Mouse (Mus musculus): ENCODE measurements around the gene Atp5g3. TPM values are rescaled to one million over a fixed set of nuclear protein-coding genes. Genes with fewer than 3 reads are reported as not detected.

Gene Atp5g3
- polyA plus RNA-seq, 1 experiment = 530 TPM

DNA sequence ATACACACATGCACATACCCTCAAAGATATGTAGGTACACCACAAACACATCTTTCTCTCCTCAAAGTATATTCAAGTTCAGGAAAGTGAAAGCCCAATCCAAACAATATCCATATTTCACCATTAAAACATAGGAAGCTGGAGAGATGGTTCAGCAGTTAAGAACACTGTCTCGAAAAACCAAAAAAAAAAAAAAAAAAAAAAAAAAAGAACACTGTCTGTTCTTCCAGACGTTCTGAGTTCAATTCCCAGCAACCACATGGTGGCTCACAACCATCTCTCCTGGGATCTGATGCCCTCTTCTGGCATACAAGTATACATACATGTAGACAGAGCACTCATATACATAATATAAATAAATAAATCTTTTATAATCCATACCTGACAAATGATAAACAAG lies 25.1 kb downstream of the Atp5g3 start:
- Histone ChIP-seq H3K27me3 (ENCODE audit: control insufficient read depth, insufficient read depth, low read length) (no peaks in the 10 kb centered on the region), H3K4me1 (replicated peaks; ENCODE audit: control insufficient read depth, insufficient read depth, low read length) (no peaks in the 10 kb centered on the region), H3K36me3 (ENCODE audit: control insufficient read depth, insufficient read depth, low read length) (no peaks in the 10 kb centered on the region), H3K4me3 (ENCODE audit: control insufficient read depth, insufficient read depth, low read length) (no peak overlapping the region), H3K27ac (ENCODE audit: control insufficient read depth, insufficient read depth, low read length) (no peak overlapping the region)
- 77% methylated on average over 2 of the region's 2 CpGs for WGBS
- no peak for DNase-seq
- TF ChIP-seq CTCF (IDR thresholded peaks at IDR 0.05; ENCODE audit: borderline replicate concordance, control insufficient read depth, extremely low read depth, insufficient read depth, low read length, poor library complexity) (no peak), POLR2A (IDR thresholded peaks at IDR 0.05; ENCODE audit: control insufficient read depth, extremely low read depth, insufficient read depth, low read length, poor library complexity) (no peak)

DNA sequence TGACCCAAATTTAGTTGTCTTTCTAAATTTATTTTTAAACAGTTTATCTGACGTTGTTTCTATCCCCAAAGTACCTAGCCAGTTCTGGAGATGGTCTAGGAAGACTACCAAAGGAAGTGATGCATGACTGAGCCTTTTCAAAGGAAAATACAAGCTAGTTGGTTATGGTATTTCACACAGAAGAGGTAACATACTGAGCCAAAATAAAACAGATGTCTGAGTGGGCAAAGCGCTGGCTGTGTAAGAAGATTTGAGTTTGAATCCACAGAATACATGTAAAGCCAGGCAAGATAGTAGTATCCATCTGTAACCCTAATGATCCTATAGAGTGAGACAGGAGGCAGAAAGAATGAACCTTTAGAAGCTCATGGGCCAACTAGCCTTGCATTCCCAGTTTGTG lies 33.2 kb downstream of the Atp5g3 start:
- Histone ChIP-seq H3K36me3 (ENCODE audit: control insufficient read depth, insufficient read depth, low read length) (peaks cover 14% of the 10 kb centered on the region), H3K27me3 (ENCODE audit: control insufficient read depth, insufficient read depth, low read length) (no peaks in the 10 kb centered on the region), H3K4me1 (replicated peaks; ENCODE audit: control insufficient read depth, insufficient read depth, low read length) (no peaks in the 10 kb centered on the region), H3K4me3 (ENCODE audit: control insufficient read depth, insufficient read depth, low read length) (no peak overlapping the region), H3K27ac (ENCODE audit: control insufficient read depth, insufficient read depth, low read length) (no peak overlapping the region)
- TF ChIP-seq CTCF (IDR thresholded peaks at IDR 0.05; ENCODE audit: borderline replicate concordance, control insufficient read depth, extremely low read depth, insufficient read depth, low read length, poor library complexity) = no peak
- TF ChIP-seq POLR2A (IDR thresholded peaks at IDR 0.05; ENCODE audit: control insufficient read depth, extremely low read depth, insufficient read depth, low read length, poor library complexity) = no peak
- 94% methylated on average over 2 of the region's 2 CpGs for WGBS
- no peak for DNase-seq

DNA sequence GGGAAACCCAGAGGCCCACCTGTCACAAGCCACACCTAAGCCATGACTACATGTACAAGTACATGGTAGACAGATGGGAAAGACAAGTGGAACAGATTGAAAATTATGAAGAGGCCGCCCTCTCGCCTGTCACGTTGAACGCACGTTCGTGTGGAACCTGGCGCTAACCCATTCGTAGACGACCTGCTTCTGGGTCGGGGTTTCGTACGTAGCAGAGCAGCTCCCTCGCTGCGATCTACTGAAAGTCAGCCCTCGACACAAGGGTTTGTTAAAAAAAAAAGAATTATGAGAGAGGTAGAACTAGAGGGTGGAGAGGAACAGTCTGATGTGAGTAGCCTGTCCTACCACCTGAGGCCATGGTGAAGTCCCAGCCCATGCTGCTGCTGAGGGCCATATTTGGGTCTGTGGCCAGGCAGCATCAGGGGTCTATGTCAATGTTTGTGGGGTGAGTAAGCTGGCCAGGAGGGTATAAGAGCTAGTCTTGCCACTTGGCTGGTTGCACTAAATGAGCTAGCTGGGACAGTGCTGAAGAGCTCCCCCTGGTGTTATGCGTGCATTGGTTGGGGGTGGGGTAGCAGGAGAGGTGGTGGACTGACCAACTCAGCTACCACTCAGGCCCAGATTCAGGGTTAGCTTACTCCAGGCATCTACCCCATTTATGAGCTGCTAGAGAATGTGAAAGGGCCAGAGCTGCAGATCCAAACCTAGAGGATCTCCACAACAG lies 43.2 kb downstream of the Atp5g3 start:
- no peak overlapping the region for H3K27ac ChIP-seq (ENCODE audit: control insufficient read depth, insufficient read depth, low read length)
- no peaks in the 10 kb centered on the region for H3K27me3 ChIP-seq (ENCODE audit: control insufficient read depth, insufficient read depth, low read length)
- H3K4me1 ChIP-seq (replicated peaks; ENCODE audit: control insufficient read depth, insufficient read depth, low read length) = no peaks in the 10 kb centered on the region
- WGBS = 88% methylated on average over 16 of the region's 16 CpGs
- DNase-seq = peak; percentile 45
- H3K36me3 ChIP-seq (ENCODE audit: control insufficient read depth, insufficient read depth, low read length) = peaks cover 9% of the 10 kb centered on the region
- no peak overlapping the region for H3K4me3 ChIP-seq (ENCODE audit: control insufficient read depth, insufficient read depth, low read length)
- TF ChIP-seq CTCF (IDR thresholded peaks at IDR 0.05; ENCODE audit: borderline replicate concordance, control insufficient read depth, extremely low read depth, insufficient read depth, low read length, poor library complexity) (peak; percentile 38; the same call in 1 of the 2 replicates), POLR2A (IDR thresholded peaks at IDR 0.05; ENCODE audit: control insufficient read depth, extremely low read depth, insufficient read depth, low read length, poor library complexity) (no peak)

DNA sequence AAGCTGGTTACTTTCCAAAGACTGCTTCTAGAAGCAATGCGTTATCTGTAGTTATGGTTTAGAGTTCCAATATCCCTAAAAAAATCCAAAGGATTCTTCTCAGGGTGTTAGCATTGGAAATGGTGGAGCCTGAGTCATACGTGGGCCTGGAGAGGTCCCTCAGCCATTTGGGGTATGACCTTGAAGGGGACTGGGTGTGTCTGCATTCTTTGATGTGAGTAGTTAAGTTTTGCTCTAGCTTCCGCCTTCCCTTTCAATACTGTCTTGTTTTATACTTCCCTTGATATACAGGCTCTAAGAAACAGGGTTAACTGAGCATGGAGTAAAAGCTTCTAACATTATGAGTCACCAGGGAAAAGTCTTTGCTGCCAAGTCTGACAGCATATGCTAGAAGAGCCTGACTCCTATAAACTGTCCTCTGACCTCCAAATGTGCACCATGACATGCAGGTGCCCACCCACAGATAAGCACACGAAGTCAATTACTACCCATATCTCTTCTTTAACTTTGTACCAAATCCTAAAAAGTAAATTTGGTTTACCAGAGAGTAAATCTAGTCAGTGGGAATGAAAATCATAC lies 51.0 kb downstream of the Atp5g3 start:
- no peak for DNase-seq
- Histone ChIP-seq H3K4me3 (ENCODE audit: control insufficient read depth, insufficient read depth, low read length) (no peak overlapping the region), H3K4me1 (replicated peaks; ENCODE audit: control insufficient read depth, insufficient read depth, low read length) (no peaks in the 10 kb centered on the region), H3K27ac (ENCODE audit: control insufficient read depth, insufficient read depth, low read length) (no peak overlapping the region), H3K36me3 (ENCODE audit: control insufficient read depth, insufficient read depth, low read length) (no peaks in the 10 kb centered on the region), H3K27me3 (ENCODE audit: control insufficient read depth, insufficient read depth, low read length) (no peaks in the 10 kb centered on the region)
- WGBS = 93% methylated on average over 4 of the region's 4 CpGs
- TF ChIP-seq POLR2A (IDR thresholded peaks at IDR 0.05; ENCODE audit: control insufficient read depth, extremely low read depth, insufficient read depth, low read length, poor library complexity) = no peak
- no peak for TF ChIP-seq CTCF (IDR thresholded peaks at IDR 0.05; ENCODE audit: borderline replicate concordance, control insufficient read depth, extremely low read depth, insufficient read depth, low read length, poor library complexity)

Other genes starting within 250 kb of the Atp5g3 start
- 1.7 and 3.1 TPM in 2 replicates for gene Chn1, start 136.0 kb downstream of the Atp5g3 start, polyA plus RNA-seq (2012; rRNA removed)
- gene Atf2, start 18.7 kb downstream of the Atp5g3 start, polyA plus RNA-seq (2012; rRNA removed) = 23.9 and 24.1 TPM in 2 replicates